In the genomic region with DNA sequence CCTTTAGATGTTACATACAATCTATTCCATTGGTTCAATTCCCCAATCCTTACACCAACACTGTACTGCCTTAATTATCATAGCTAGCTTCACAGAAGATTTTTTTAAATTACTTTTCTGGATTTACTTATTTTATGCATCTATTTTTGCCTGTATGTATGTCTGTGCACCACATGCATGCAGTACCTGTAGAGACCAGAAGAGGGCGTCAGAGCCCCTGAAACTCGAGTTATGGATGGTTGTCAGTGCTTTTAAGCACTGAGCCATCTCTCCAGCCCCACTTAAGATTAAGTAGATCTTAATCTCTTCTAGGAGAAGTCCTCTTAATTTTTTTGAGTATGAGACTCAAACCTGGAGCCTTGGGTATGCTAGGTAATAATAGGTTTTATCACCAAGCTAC, we compare ENCODE assay signal across 19 mouse cellular contexts. TPM values are rescaled to one million over a fixed set of nuclear protein-coding genes. Genes with fewer than 3 reads are reported as not detected.
DNase-seq lines count a peak whose midpoint lies in the region; ATAC-seq and TF ChIP-seq lines count a peak whose summit lies in the region.
"Had no signal": no experiment of that assay in that cellular context is flagged by ENCODE, and none has a peak within 500 bp of the region (broad histone marks: within the 10 kb centered on the region; RNA-seq: fewer than 3 reads in every experiment).

No protein-coding gene starts in this region.

- no peak for DNase-seq in forebrain, postnatal 0 days
- no peak for DNase-seq in layer of hippocampus, adult 2 months (ENCODE audit: low spot score in 2 of 2)
- DNase-seq in layer of hippocampus, postnatal 10 days (ENCODE audit: low spot score in 2 of 2) = no peak
- peak; percentile 28 for DNase-seq in thymus, postnatal 4 days
- DNase-seq in thymus, postnatal 0 days (ENCODE audit: low spot score) = no peak
- DNase-seq: adrenal gland, postnatal 10 days; heart, postnatal 14 days; retina, postnatal 1 day; spleen, adult 18-20 months had no signal

- no peak overlapping the region for H3K9ac ChIP-seq in forebrain, postnatal 0 days
- H3K9ac ChIP-seq in forebrain, embryonic 15.5 days (replicated peaks) = no peak overlapping the region
- H3K9ac ChIP-seq in neural tube, embryonic 15.5 days (replicated peaks) = no peak overlapping the region
- H3K9ac ChIP-seq: embryonic facial prominence, embryonic 15.5 days; intestine, embryonic 15.5 days; midbrain, embryonic 13.5 days; neural tube, embryonic 12.5 days had no signal

- H3K27ac ChIP-seq in forebrain, postnatal 0 days (ENCODE audit: low read depth, low read length) = no peak overlapping the region
- no peak overlapping the region for H3K27ac ChIP-seq in forebrain, embryonic 15.5 days (replicated peaks)
- H3K27ac ChIP-seq in layer of hippocampus, adult 2 months = no peak overlapping the region
- no peak overlapping the region for H3K27ac ChIP-seq in neural tube, embryonic 15.5 days (replicated peaks)
- H3K27ac ChIP-seq: embryonic facial prominence, embryonic 15.5 days; intestine, embryonic 15.5 days; midbrain, embryonic 13.5 days; neural tube, embryonic 12.5 days had no signal

- no peaks in the 10 kb centered on the region for H3K4me1 ChIP-seq in forebrain, postnatal 0 days (ENCODE audit: insufficient read depth)
- no peaks in the 10 kb centered on the region for H3K4me1 ChIP-seq in forebrain, embryonic 15.5 days
- H3K4me1 ChIP-seq in neural tube, embryonic 15.5 days = no peaks in the 10 kb centered on the region
- H3K4me1 ChIP-seq: embryonic facial prominence, embryonic 15.5 days; intestine, embryonic 15.5 days; midbrain, embryonic 13.5 days; neural tube, embryonic 12.5 days had no signal

- H3K9me3 ChIP-seq in forebrain, postnatal 0 days (ENCODE audit: low read length) = no peaks in the 10 kb centered on the region
- H3K9me3 ChIP-seq in forebrain, embryonic 15.5 days = no peaks in the 10 kb centered on the region
- no peaks in the 10 kb centered on the region for H3K9me3 ChIP-seq in neural tube, embryonic 15.5 days (replicated peaks)
- H3K9me3 ChIP-seq: embryonic facial prominence, embryonic 15.5 days; intestine, embryonic 15.5 days; midbrain, embryonic 13.5 days; neural tube, embryonic 12.5 days had no signal

- H3K27me3 ChIP-seq in forebrain, postnatal 0 days (ENCODE audit: insufficient read depth, low read length) = no peaks in the 10 kb centered on the region
- no peaks in the 10 kb centered on the region for H3K27me3 ChIP-seq in forebrain, embryonic 15.5 days
- H3K27me3 ChIP-seq in neural tube, embryonic 15.5 days (replicated peaks) = no peaks in the 10 kb centered on the region
- H3K27me3 ChIP-seq: embryonic facial prominence, embryonic 15.5 days; intestine, embryonic 15.5 days; midbrain, embryonic 13.5 days; neural tube, embryonic 12.5 days had no signal

- H3K4me3 ChIP-seq in forebrain, postnatal 0 days (ENCODE audit: low read depth, low read length) = no peak overlapping the region
- H3K4me3 ChIP-seq in forebrain, embryonic 15.5 days = no peak overlapping the region
- no peak overlapping the region for H3K4me3 ChIP-seq in layer of hippocampus, adult 2 months
- no peak overlapping the region for H3K4me3 ChIP-seq in neural tube, embryonic 15.5 days (replicated peaks)
- H3K4me3 ChIP-seq: embryonic facial prominence, embryonic 15.5 days; intestine, embryonic 15.5 days; midbrain, embryonic 13.5 days; neural tube, embryonic 12.5 days had no signal

- no peak for ATAC-seq in forebrain, postnatal 0 days
- ATAC-seq in forebrain, embryonic 15.5 days (replicated peaks) = no peak
- no peak for ATAC-seq in neural tube, embryonic 15.5 days (ENCODE audit: low FRiP score)
- no peak for ATAC-seq in monocyte, adult 5-6 weeks (replicated peaks; ENCODE audit: insufficient number of reproducible peaks, low FRiP score, low TSS enrichment, poor library complexity, severe bottlenecking)
- ATAC-seq: forebrain, embryonic 16.5 days; intestine, embryonic 15.5 days; midbrain, embryonic 13.5 days had no signal

- peak; percentile 37; the same call in 1 of the 2 replicates for TF ChIP-seq CTCF in forebrain, postnatal 0 days (IDR thresholded peaks at IDR 0.05; ENCODE audit: low read depth)
- peak; percentile 67 for TF ChIP-seq CTCF in layer of hippocampus, adult 2 months (conservative IDR thresholded peaks at IDR 0.05)

- WGBS in forebrain, postnatal 0 days = 13% methylated on average over 2 of the region's 2 CpGs
- 12% methylated on average over 2 of the region's 2 CpGs for WGBS in forebrain, embryonic 15.5 days
- WGBS in neural tube, embryonic 15.5 days = 17% methylated on average over 2 of the region's 2 CpGs

- H3K4me2 ChIP-seq in forebrain, postnatal 0 days (ENCODE audit: low read depth) = no peak overlapping the region
- no peak overlapping the region for H3K4me2 ChIP-seq in forebrain, embryonic 15.5 days (replicated peaks)
- H3K4me2 ChIP-seq in neural tube, embryonic 15.5 days = no peak overlapping the region
- H3K4me2 ChIP-seq: embryonic facial prominence, embryonic 15.5 days; intestine, embryonic 15.5 days; midbrain, embryonic 13.5 days; neural tube, embryonic 12.5 days had no signal

- no peaks in the 10 kb centered on the region for H3K36me3 ChIP-seq in forebrain, postnatal 0 days (ENCODE audit: insufficient read depth)
- no peaks in the 10 kb centered on the region for H3K36me3 ChIP-seq in forebrain, embryonic 15.5 days
- no peaks in the 10 kb centered on the region for H3K36me3 ChIP-seq in neural tube, embryonic 15.5 days
- H3K36me3 ChIP-seq: embryonic facial prominence, embryonic 15.5 days; intestine, embryonic 15.5 days; midbrain, embryonic 13.5 days; neural tube, embryonic 12.5 days had no signal

RNA-seq across cellular contexts. Expression of gene Rec114, which starts 31.6 kb away (rescaled TPM):
- total RNA-seq in forebrain, postnatal 0 days (2014; rRNA removed) = 0.29 and 0.38 TPM in 2 replicates
- 0.94 and 1.5 TPM in 2 replicates for polyA plus RNA-seq in forebrain, postnatal 0 days (2015; fragmentation: Nextera tagmentation; extraction: Ambion mirVana)
- polyA plus RNA-seq in forebrain, embryonic 15.5 days (2015; fragmentation: Nextera tagmentation; extraction: Ambion mirVana) = 1.5 and 1.6 TPM in 2 replicates
- total RNA-seq in layer of hippocampus, adult 2 months (2021) = 1 to 10 TPM in 1 of 2 experiments, not detected in 1; 1.5 TPM
- total RNA-seq in layer of hippocampus, postnatal 10 days (2021) = 1 to 10 TPM in 1 of 2 experiments, under 1 TPM in 1; 0.65 to 1.3 TPM
- polyA plus RNA-seq in thymus, postnatal 0 days (2015; fragmentation: Nextera tagmentation; extraction: Ambion mirVana) = 1.9 and 2.4 TPM in 2 replicates
- polyA plus RNA-seq in neural tube, embryonic 15.5 days (2015; fragmentation: Nextera tagmentation; extraction: Ambion mirVana) = 2.1 and 2.9 TPM in 2 replicates
- total RNA-seq in monocyte, adult 5-6 weeks (2017) = 1.5 to 3.0 TPM (median 1.6 TPM) in 3 replicates
- total RNA-seq: layer of hippocampus, adult 18-20 months; left cerebral cortex, postnatal 25 days had no signal

RNA-seq across cellular contexts. Expression of gene Hcn4, which starts 47.8 kb away (rescaled TPM):
- 18.9 and 26.9 TPM in 2 replicates for total RNA-seq in forebrain, postnatal 0 days (2014; rRNA removed)
- polyA plus RNA-seq in forebrain, postnatal 0 days (2015; fragmentation: Nextera tagmentation; extraction: Ambion mirVana) = 2.9 and 4.1 TPM in 2 replicates
- polyA plus RNA-seq in forebrain, embryonic 15.5 days (2015; fragmentation: Nextera tagmentation; extraction: Ambion mirVana) = 2.6 TPM in 2 replicates
- total RNA-seq in layer of hippocampus, adult 2 months (2021) = 1 to 10 TPM; 1.3 to 1.7 TPM
- total RNA-seq in layer of hippocampus, postnatal 10 days (2021) = 10 to 100 TPM in 1 of 2 experiments, 1 to 10 TPM in 1; 9.8 to 10.3 TPM
- polyA plus RNA-seq in thymus, postnatal 0 days (2015; fragmentation: Nextera tagmentation; extraction: Ambion mirVana) = 0.17 and 0.22 TPM in 2 replicates
- polyA plus RNA-seq in neural tube, embryonic 15.5 days (2015; fragmentation: Nextera tagmentation; extraction: Ambion mirVana) = 2.9 and 4.0 TPM in 2 replicates
- not detected in 3 replicates for total RNA-seq in monocyte, adult 5-6 weeks (2017)
